Mouse (Mus musculus) liver, embryonic 11.5 days (tissue): ENCODE measurements around the gene Mfsd5. TPM values are rescaled to one million over a fixed set of nuclear protein-coding genes. Genes with fewer than 3 reads are reported as not detected.

Experiments used
- ATAC-seq: fragments of 200-750 bp; cut with Nextera tagmentation; replicated peaks from 2 replicates; pipeline ENCODE4 v1.8.0; 2017; ENCODE audit warnings: moderate number of reproducible peaks, mild to moderate bottlenecking, moderate TSS enrichment, moderate library complexity; ENCODE audit not compliant: low FRiP score
- DNase-seq: peaks from one replicate; pipeline ENCODE4 v3.0.0-alpha.2; 2017; ENCODE audit warnings: low spot score
- H3K27ac ChIP-seq: fragments of 300-500 bp; sonication (generic); 2 replicates; pipeline ENCODE4 v1.5.1; 2014; ENCODE audit warnings: mild to moderate bottlenecking, low read depth, low read length, control low read depth
- H3K27me3 ChIP-seq: fragments of 300-500 bp; sonication (generic); replicated peaks from 2 replicates; pipeline ENCODE4 v1.6.1; 2014; ENCODE audit warnings: low read length, mixed read lengths; ENCODE audit not compliant: control insufficient read depth, insufficient read depth
- H3K36me3 ChIP-seq: fragments of 300-500 bp; sonication (generic); 2 replicates; pipeline ENCODE4 v1.6.1; 2014; ENCODE audit warnings: mild to moderate bottlenecking, low read length, moderate library complexity, mixed read lengths; ENCODE audit not compliant: control insufficient read depth, insufficient read depth
- H3K4me1 ChIP-seq: fragments of 300-500 bp; sonication (generic); replicated peaks from 2 replicates; pipeline ENCODE4 v1.6.1; 2014; ENCODE audit warnings: low read length, mixed read lengths; ENCODE audit not compliant: control insufficient read depth, insufficient read depth
- H3K4me2 ChIP-seq: fragments of 300-500 bp; sonication (generic); 2 replicates; pipeline ENCODE4 v1.6.1; 2014; ENCODE audit warnings: mild to moderate bottlenecking, control low read depth, moderate library complexity
- H3K4me3 ChIP-seq: fragments of 300-500 bp; sonication (generic); 2 replicates; pipeline ENCODE4 v1.5.1; 2014; ENCODE audit warnings: low read depth, low read length, control low read depth
- H3K9ac ChIP-seq: fragments of 300-500 bp; sonication (generic); 2 replicates; pipeline ENCODE4 v1.6.1; 2014; ENCODE audit warnings: low read depth, low read length, control low read depth
- H3K9me3 ChIP-seq: fragments of 300-500 bp; sonication (generic); 2 replicates; pipeline ENCODE4 v1.6.1; 2016; ENCODE audit warnings: low read length, inconsistent platforms, mixed read lengths; ENCODE audit not compliant: control insufficient read depth
- WGBS: fragments of 180-500 bp; shearing (Covaris S2); extraction: QIAGEN DNeasy Blood & Tissue Kit; methylation state at CpG from one replicate; pipeline ENCODE4 v1.1.7; 2014; 5-methylcytosine and 5-hydroxymethylcytosine counted together
- polyA plus RNA-seq: library from polyadenylated mRNA; unstranded; fragments of >200 nt; fragmentation: Nextera tagmentation; extraction: Ambion mirVana; gene quantifications from 2 replicates; pipeline ENCODE4 v1.2.1, GENCODE M21; 2014

Gene Mfsd5
- polyA plus RNA-seq, 1 experiment from 2014 or later, result 58.8 TPM

- DNase-seq, result no peak
Observed at GRCm38 (mm10) chr15:102287395-102287794, 8.1 kb downstream of the Mfsd5 start.

DNA sequence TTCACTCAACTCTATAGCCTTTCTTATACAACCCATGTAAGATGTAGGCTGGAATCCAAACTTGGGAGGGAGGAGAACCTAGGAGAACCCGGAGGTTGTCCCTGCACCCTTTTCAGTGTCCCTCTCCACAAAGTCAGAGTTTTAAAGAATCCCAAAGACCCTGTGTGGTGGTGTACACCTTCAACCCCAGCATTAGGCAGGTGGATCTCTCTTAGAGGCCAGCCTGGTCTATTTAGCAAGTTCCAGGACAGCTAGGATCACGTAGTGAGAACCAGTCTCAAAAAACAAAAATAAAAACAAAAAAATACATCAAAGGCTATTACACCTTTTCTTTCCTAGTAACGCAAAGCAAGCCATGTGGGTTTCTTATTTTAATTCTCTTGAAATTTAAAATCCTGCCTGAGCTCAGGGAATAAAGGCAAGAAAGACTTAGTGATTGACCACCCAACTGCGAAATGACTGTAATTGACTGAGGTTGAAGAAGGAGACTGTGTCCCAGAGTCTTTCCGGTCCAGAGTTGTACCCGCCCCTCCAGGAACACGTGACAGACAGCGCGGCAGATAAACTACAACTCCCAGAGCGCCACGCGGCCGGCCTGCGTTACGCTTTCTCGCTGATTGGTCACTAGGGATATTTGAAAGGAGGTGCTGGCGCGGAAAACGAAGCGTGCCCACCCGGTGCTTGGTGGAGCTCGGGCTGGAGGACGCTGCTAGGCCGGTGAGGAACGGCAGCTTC, 16.5 kb downstream of the Mfsd5 start, which contains the start of gene Espl1:
Espl1 (plus strand) TSS at position 634 of the 735 bp plus-strand sequence.
- 7% methylated on average over 25 of the region's 25 CpGs for WGBS
- peaks cover 3% of the 10 kb centered on the region for H3K4me1 ChIP-seq
- DNase-seq, result peak; percentile 93
- H3K9me3 ChIP-seq, result no peaks in the 10 kb centered on the region
- peak; percentile 98 for ATAC-seq
- H3K4me3 ChIP-seq, result peak within 1 kb of the TSS; percentile 72
- H3K4me2 ChIP-seq, result peak within 1 kb of the TSS; percentile 68
- H3K9ac ChIP-seq, result peak within 1 kb of the TSS; percentile 72
- peak within 1 kb of the TSS; percentile 46; the same call in 1 of the 2 replicates for H3K27ac ChIP-seq
- H3K36me3 ChIP-seq, result peaks cover 20% of the 10 kb centered on the region
- H3K27me3 ChIP-seq, result no peaks in the 10 kb centered on the region

More at GRCm38 (mm10) chr15:102287395-102287794, 8.1 kb downstream of the Mfsd5 start:
- Histone ChIP-seq H3K27me3 (no peaks in the 10 kb centered on the region), H3K4me1 (peaks cover 14% of the 10 kb centered on the region), H3K27ac (no peak overlapping the region), H3K36me3 (no peaks in the 10 kb centered on the region), H3K9me3 (no peaks in the 10 kb centered on the region), H3K9ac (no peak overlapping the region), H3K4me2 (no peak overlapping the region), H3K4me3 (no peak overlapping the region)
- peak; percentile 55; the same call in 1 of the 2 replicates for ATAC-seq

GRCm38 (mm10) chr15:102296368-102297006, 17.2 kb downstream of the Mfsd5 start:
- peak overlapping the region; percentile 68 for H3K4me2 ChIP-seq
- 3% methylated on average over 24 of the region's 24 CpGs for WGBS
- DNase-seq (no peak), ATAC-seq (no peak; the same call in none of the 2 replicates)
- peaks cover 27% of the 10 kb centered on the region for H3K36me3 ChIP-seq
- no peaks in the 10 kb centered on the region for H3K27me3 ChIP-seq
- peak overlapping the region; percentile 72 for H3K4me3 ChIP-seq
- H3K27ac ChIP-seq, result peak overlapping the region; percentile 46; the same call in 1 of the 2 replicates
- no peaks in the 10 kb centered on the region for H3K9me3 ChIP-seq
- peak overlapping the region; percentile 72 for H3K9ac ChIP-seq
- H3K4me1 ChIP-seq, result peaks cover 3% of the 10 kb centered on the region

GRCm38 (mm10) chr15:102302542-102302941, 23.3 kb downstream of the Mfsd5 start:
- ATAC-seq (no peak), DNase-seq (no peak)
- H3K9ac ChIP-seq, result no peak overlapping the region
- no peaks in the 10 kb centered on the region for H3K27me3 ChIP-seq
- no peak overlapping the region for H3K4me3 ChIP-seq
- peaks cover 64% of the 10 kb centered on the region for H3K36me3 ChIP-seq
- no peak overlapping the region for H3K4me2 ChIP-seq
- no peaks in the 10 kb centered on the region; the same call in 1 of the 2 replicates for H3K4me1 ChIP-seq
- no peaks in the 10 kb centered on the region for H3K9me3 ChIP-seq
- 79% methylated on average over 6 of the region's 6 CpGs for WGBS
- H3K27ac ChIP-seq, result no peak overlapping the region

GRCm38 (mm10) chr15:102308717-102309116, 29.5 kb downstream of the Mfsd5 start:
- H3K4me1 ChIP-seq, result no peaks in the 10 kb centered on the region
- no peak overlapping the region for H3K4me3 ChIP-seq
- WGBS, result 87% methylated on average over 9 of the region's 9 CpGs
- H3K36me3 ChIP-seq, result peaks cover 56% of the 10 kb centered on the region
- no peak overlapping the region for H3K4me2 ChIP-seq
- H3K9ac ChIP-seq, result no peak overlapping the region
- H3K27ac ChIP-seq, result no peak overlapping the region
- no peak for DNase-seq
- H3K27me3 ChIP-seq, result no peaks in the 10 kb centered on the region
- no peak for ATAC-seq
- H3K9me3 ChIP-seq, result no peaks in the 10 kb centered on the region

DNA sequence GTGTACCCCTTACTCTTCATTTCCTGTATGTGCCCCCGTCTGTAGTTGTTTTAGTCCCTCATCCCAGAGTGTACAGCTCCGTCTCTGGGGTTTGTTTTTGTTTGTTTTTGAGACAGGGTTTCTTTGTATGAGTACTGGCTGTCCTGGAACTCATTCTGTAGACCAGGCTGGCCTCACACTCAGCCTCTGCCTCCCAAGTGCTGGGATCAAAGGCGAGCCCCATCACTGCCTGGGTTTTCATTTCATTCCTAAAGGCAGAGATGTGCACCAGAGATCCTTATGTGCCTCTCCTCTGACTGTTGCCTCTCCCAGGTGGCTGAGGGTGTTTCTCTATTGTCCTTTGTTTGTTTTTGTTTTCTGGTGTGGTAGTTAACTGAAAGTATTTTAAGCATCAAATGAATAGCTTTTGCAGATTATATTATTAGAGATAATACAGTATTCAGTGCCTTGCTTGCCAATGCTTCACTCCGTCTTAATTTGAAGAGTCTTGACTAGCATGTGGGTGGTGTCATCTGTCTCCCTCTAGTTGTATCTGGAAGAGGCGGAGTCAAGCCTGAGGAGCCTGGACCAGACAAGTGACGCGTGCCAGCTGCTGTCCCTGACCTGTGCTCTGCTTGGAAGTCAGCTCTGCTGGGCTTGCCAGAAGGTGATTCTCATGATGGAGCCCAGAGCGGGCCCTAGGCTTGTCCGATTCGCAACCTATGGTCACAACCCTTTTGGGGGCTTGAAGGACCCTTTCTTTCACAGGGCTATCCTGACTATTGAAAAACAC, 31.0 kb downstream of the Mfsd5 start:
- H3K27ac ChIP-seq, result no peak overlapping the region
- no peak overlapping the region for H3K4me3 ChIP-seq
- 80% methylated on average over 10 of the region's 10 CpGs for WGBS
- no peak for DNase-seq
- no peak for ATAC-seq
- no peak overlapping the region for H3K9ac ChIP-seq
- no peaks in the 10 kb centered on the region for H3K4me1 ChIP-seq
- H3K36me3 ChIP-seq, result peaks cover 56% of the 10 kb centered on the region
- H3K27me3 ChIP-seq, result no peaks in the 10 kb centered on the region
- H3K4me2 ChIP-seq, result no peak overlapping the region
- H3K9me3 ChIP-seq, result no peaks in the 10 kb centered on the region

DNA sequence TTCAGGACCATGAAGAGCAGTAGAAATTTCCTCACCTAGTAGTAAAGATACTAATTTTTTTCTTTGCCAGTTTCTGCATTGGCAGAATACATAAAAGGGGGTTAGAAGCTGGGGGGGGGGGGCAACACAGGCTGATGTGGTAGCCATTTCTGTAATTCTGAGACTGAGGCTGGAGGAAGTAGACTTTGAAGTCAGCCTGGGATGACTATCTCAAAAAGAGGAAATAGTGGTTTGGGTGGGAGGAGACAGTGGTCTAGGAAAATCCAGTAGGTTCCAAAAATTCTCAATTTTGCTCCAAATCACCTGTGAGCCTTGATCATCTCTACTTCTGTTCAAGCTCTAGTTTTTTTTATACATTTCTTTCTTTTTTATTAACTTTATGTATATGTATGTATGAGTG, 32.2 kb downstream of the Mfsd5 start:
- H3K4me3 ChIP-seq, result no peak overlapping the region
- no peak overlapping the region for H3K27ac ChIP-seq
- H3K4me1 ChIP-seq, result no peaks in the 10 kb centered on the region
- H3K9ac ChIP-seq, result no peak overlapping the region
- H3K4me2 ChIP-seq, result no peak overlapping the region
- peaks cover 57% of the 10 kb centered on the region for H3K36me3 ChIP-seq
- H3K9me3 ChIP-seq, result no peaks in the 10 kb centered on the region
- no peaks in the 10 kb centered on the region for H3K27me3 ChIP-seq
- DNase-seq, result no peak
- no peak for ATAC-seq

DNA sequence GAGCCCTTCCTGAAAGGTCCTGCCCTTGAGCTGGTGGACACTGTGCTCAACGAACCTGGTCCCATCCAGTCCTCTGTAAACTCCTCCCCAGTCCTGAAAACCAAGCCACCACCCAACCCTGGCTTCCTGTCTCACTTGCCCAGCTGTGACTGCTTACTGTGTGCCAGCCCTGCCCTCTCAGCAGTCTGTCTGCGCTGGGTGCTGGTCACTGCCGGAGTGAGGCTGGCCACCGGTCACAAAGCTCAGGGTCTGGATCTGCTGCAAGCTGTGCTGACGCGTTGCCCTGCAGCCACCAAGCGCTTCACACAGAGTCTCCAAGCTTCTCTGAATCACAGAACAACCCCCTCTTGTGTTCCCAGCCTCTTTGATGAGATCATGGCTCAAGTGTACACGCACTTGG, 36.0 kb downstream of the Mfsd5 start:
- WGBS, result 94% methylated on average over 8 of the region's 8 CpGs
- H3K4me3 ChIP-seq, result no peak overlapping the region
- H3K4me1 ChIP-seq, result no peaks in the 10 kb centered on the region
- no peak overlapping the region for H3K4me2 ChIP-seq
- no peak overlapping the region for H3K27ac ChIP-seq
- no peak overlapping the region for H3K9ac ChIP-seq
- H3K9me3 ChIP-seq, result no peaks in the 10 kb centered on the region
- no peak for DNase-seq
- no peak for ATAC-seq
- H3K27me3 ChIP-seq, result no peaks in the 10 kb centered on the region
- H3K36me3 ChIP-seq, result peaks cover 63% of the 10 kb centered on the region
